Mouse (Mus musculus): ENCODE results near the gene Ppp2ca. TPM values are rescaled to one million over a fixed set of nuclear protein-coding genes. Genes with fewer than 3 reads are reported as not detected.

The Ppp2ca gene
- polyA plus RNA-seq (2015; fragmentation: Nextera tagmentation; extraction: Ambion mirVana), result 78.4 and 81.1 TPM in 2 replicates

DNA sequence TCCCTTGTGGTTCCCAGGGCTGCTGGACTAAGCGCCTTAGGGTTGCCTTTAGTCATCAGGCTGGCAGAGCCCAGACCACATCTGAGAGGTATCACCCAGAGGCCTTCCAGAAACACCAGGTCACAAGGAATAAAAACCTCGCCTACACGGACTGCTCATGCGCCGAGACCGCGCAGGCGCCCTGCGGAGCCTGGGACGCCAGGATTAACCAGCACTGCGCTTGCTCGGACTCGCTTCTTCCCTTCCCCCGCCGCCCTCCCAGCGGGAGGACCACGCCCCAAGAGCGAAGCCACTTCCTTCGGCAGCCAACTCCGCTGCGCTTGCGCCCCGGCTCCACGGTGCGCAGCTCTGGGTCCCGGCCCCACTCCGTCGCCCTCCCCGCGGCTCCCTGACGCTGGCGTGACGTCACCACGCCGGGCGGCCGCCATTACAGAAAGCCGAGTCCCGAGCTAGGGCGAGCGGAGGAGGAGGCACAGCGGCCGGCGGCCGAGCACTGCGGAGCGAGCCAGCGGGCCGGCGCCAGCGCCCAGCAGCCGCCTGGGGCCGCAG lies at the start of gene Ppp2ca:
Gene Ppp2ca (plus strand): TSS at position 284 of the 549 bp plus-strand sequence.
- Histone ChIP-seq H3K9me3 (no peaks in the 10 kb centered on the region), H3K9ac (peak within 1 kb of the TSS; percentile 99), H3K36me3 (no peaks in the 10 kb centered on the region), H3K27ac (peak within 1 kb of the TSS; percentile 98), H3K4me2 (replicated peaks) (peak within 1 kb of the TSS; percentile 88), H3K4me3 (peak within 1 kb of the TSS; percentile 73), H3K4me1 (peaks cover 29% of the 10 kb centered on the region), H3K27me3 (no peaks in the 10 kb centered on the region)
- ATAC-seq (ENCODE audit: low FRiP score, low read depth), result peak; percentile 97
- under 1% methylated on average over 43 of the region's 53 CpGs for WGBS

GRCm38 (mm10) chr11:52053371-52053770 lies 45.1 kb upstream of the Ppp2ca start:
- no peak for ATAC-seq (ENCODE audit: low FRiP score, low read depth)
- Histone ChIP-seq H3K9ac (no peak overlapping the region), H3K4me1 (no peaks in the 10 kb centered on the region), H3K4me2 (replicated peaks) (no peak overlapping the region), H3K9me3 (no peaks in the 10 kb centered on the region), H3K27ac (no peak overlapping the region), H3K36me3 (no peaks in the 10 kb centered on the region), H3K27me3 (no peaks in the 10 kb centered on the region), H3K4me3 (no peak overlapping the region)
- 83% methylated on average over 6 of the region's 6 CpGs for WGBS

DNA sequence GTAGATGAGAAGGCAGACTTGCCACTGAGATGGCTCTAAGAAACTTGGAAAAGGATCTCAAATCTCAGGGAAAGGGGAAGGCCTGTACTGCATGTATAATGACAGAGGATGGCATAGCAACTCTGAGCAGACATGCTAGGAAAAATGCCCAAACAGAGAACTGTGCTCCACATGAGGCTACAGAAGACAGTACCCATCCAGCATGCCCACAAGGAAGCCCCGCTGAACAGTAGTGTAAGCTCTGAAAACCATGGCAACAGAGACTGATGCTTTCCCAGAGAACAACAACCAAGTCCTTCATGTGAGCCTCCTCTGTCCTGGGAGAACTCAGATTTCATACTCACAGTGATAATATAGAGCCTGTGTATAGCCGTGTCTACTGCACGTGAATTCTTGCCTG lies 43.8 kb upstream of the Ppp2ca start:
- no peak for ATAC-seq (ENCODE audit: low FRiP score, low read depth)
- H3K4me1 ChIP-seq, result no peaks in the 10 kb centered on the region
- WGBS, result 86% methylated on average over 3 of the region's 3 CpGs
- H3K9me3 ChIP-seq, result no peaks in the 10 kb centered on the region
- no peak overlapping the region for H3K9ac ChIP-seq
- H3K27ac ChIP-seq, result no peak overlapping the region
- H3K36me3 ChIP-seq, result no peaks in the 10 kb centered on the region
- H3K4me2 ChIP-seq (replicated peaks), result no peak overlapping the region
- H3K4me3 ChIP-seq, result no peak overlapping the region
- H3K27me3 ChIP-seq, result no peaks in the 10 kb centered on the region

GRCm38 (mm10) chr11:52056198-52056597 lies 42.3 kb upstream of the Ppp2ca start:
- H3K27me3 ChIP-seq, result no peaks in the 10 kb centered on the region
- no peak for ATAC-seq (ENCODE audit: low FRiP score, low read depth)
- H3K9me3 ChIP-seq, result no peaks in the 10 kb centered on the region
- H3K4me2 ChIP-seq (replicated peaks), result no peak overlapping the region
- H3K9ac ChIP-seq, result no peak overlapping the region
- WGBS, result 88% methylated on average over 5 of the region's 5 CpGs
- no peaks in the 10 kb centered on the region for H3K4me1 ChIP-seq
- H3K4me3 ChIP-seq, result no peak overlapping the region
- no peaks in the 10 kb centered on the region for H3K36me3 ChIP-seq
- no peak overlapping the region for H3K27ac ChIP-seq

- H3K27ac ChIP-seq, result no peak overlapping the region
- H3K9me3 ChIP-seq, result no peaks in the 10 kb centered on the region
- H3K27me3 ChIP-seq, result no peaks in the 10 kb centered on the region
- no peak overlapping the region for H3K4me3 ChIP-seq
- H3K4me1 ChIP-seq, result no peaks in the 10 kb centered on the region
- H3K9ac ChIP-seq, result no peak overlapping the region
- 52% methylated on average over 5 of the region's 5 CpGs for WGBS
- ATAC-seq (ENCODE audit: low FRiP score, low read depth), result no peak
- H3K4me2 ChIP-seq (replicated peaks), result no peak overlapping the region
- H3K36me3 ChIP-seq, result no peaks in the 10 kb centered on the region
Observed at GRCm38 (mm10) chr11:52059001-52059400, 39.5 kb upstream of the Ppp2ca start.

GRCm38 (mm10) chr11:52060315-52060714 lies 38.2 kb upstream of the Ppp2ca start:
- Histone ChIP-seq H3K4me1 (no peaks in the 10 kb centered on the region), H3K4me2 (replicated peaks) (no peak overlapping the region), H3K9me3 (no peaks in the 10 kb centered on the region), H3K36me3 (no peaks in the 10 kb centered on the region), H3K27ac (no peak overlapping the region), H3K27me3 (no peaks in the 10 kb centered on the region), H3K4me3 (no peak overlapping the region), H3K9ac (no peak overlapping the region)
- ATAC-seq (ENCODE audit: low FRiP score, low read depth), result no peak
- 83% methylated on average over 4 of the region's 4 CpGs for WGBS

GRCm38 (mm10) chr11:52062406-52062805 lies 36.1 kb upstream of the Ppp2ca start:
- 94% methylated on average over 5 of the region's 5 CpGs for WGBS
- no peaks in the 10 kb centered on the region for H3K36me3 ChIP-seq

DNA sequence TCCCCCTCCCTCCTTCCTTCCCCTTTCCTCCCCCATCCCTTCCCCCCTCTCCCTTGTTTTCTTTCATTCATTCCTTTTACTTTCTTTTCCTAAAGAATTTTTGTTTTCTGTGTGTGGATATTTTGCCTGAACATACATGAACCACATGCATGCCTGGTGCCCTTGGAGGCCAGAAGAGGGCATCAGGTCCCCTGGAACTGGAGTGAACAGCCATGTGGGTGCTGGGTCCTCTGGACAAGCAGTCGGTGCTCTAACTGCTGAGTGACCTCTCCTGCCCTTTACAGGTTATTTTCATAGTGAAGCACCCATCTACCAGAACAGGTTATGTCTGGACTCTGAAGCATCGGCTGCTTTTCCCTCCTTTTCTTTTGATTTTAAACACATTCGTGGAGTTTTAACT lies 34.1 kb upstream of the Ppp2ca start:
- 0 out of 2 replicates have a peak, but pooled peaks cover 4% of the 10 kb centered on the region for H3K4me1 ChIP-seq
- no peaks in the 10 kb centered on the region for H3K27me3 ChIP-seq

More at GRCm38 (mm10) chr11:52062406-52062805, 36.1 kb upstream of the Ppp2ca start:
- no peak overlapping the region for H3K9ac ChIP-seq
- no peak for ATAC-seq (ENCODE audit: low FRiP score, low read depth)
- H3K4me3 ChIP-seq, result no peak overlapping the region
- H3K9me3 ChIP-seq, result no peaks in the 10 kb centered on the region
- no peaks in the 10 kb centered on the region for H3K27me3 ChIP-seq
- H3K27ac ChIP-seq, result no peak overlapping the region
- no peak overlapping the region for H3K4me2 ChIP-seq (replicated peaks)
- H3K4me1 ChIP-seq, result 0 out of 2 replicates have a peak, but pooled peaks cover 4% of the 10 kb centered on the region

DNA sequence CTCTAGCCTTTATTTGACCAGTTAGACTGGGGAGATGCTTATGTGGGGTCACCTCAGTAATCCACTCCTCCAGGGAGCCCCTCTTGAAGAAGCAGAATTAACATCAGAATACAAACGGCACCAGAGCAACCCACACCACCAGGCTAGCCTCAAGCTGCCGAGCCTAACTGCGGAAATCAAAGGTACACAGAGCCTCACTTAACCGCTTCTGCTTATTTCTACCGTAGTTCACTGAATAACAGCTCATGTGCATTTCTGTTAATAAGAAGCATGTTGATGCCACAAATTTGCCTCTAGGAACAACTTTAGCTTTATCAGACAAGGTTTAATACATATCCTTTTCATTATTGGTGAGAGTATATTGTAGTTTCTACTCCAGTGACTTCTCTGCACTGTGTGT lies 32.6 kb upstream of the Ppp2ca start:
- no peak overlapping the region; the same call in 1 of the 2 replicates for H3K9ac ChIP-seq
- 0 out of 2 replicates have a peak, but pooled peaks cover 4% of the 10 kb centered on the region for H3K4me1 ChIP-seq
- H3K36me3 ChIP-seq, result no peaks in the 10 kb centered on the region
- H3K4me2 ChIP-seq (replicated peaks), result no peak overlapping the region
- no peaks in the 10 kb centered on the region for H3K9me3 ChIP-seq
- H3K27me3 ChIP-seq, result no peaks in the 10 kb centered on the region
- H3K27ac ChIP-seq, result no peak overlapping the region
- ATAC-seq (ENCODE audit: low FRiP score, low read depth), result no peak
- H3K4me3 ChIP-seq, result no peak overlapping the region
- WGBS, result 8% methylated on average over 5 of the region's 5 CpGs

More for the DNA sequence above, 34.1 kb upstream of the Ppp2ca start:
- no peak overlapping the region for H3K4me2 ChIP-seq (replicated peaks)
- 49% methylated on average over 3 of the region's 3 CpGs for WGBS
- no peak overlapping the region for H3K4me3 ChIP-seq
- H3K36me3 ChIP-seq, result no peaks in the 10 kb centered on the region
- H3K27ac ChIP-seq, result no peak overlapping the region
- no peak for ATAC-seq (ENCODE audit: low FRiP score, low read depth)
- no peaks in the 10 kb centered on the region for H3K9me3 ChIP-seq
- H3K9ac ChIP-seq, result no peak overlapping the region

GRCm38 (mm10) chr11:52071768-52072167 lies 26.7 kb upstream of the Ppp2ca start:
- Histone ChIP-seq H3K4me2 (replicated peaks) (no peak overlapping the region), H3K9me3 (no peaks in the 10 kb centered on the region), H3K36me3 (no peaks in the 10 kb centered on the region), H3K4me1 (peaks cover 12% of the 10 kb centered on the region), H3K9ac (no peak overlapping the region), H3K4me3 (no peak overlapping the region), H3K27ac (no peak overlapping the region), H3K27me3 (no peaks in the 10 kb centered on the region)
- 70% methylated on average over 10 of the region's 10 CpGs for WGBS
- no peak for ATAC-seq (ENCODE audit: low FRiP score, low read depth)

DNA sequence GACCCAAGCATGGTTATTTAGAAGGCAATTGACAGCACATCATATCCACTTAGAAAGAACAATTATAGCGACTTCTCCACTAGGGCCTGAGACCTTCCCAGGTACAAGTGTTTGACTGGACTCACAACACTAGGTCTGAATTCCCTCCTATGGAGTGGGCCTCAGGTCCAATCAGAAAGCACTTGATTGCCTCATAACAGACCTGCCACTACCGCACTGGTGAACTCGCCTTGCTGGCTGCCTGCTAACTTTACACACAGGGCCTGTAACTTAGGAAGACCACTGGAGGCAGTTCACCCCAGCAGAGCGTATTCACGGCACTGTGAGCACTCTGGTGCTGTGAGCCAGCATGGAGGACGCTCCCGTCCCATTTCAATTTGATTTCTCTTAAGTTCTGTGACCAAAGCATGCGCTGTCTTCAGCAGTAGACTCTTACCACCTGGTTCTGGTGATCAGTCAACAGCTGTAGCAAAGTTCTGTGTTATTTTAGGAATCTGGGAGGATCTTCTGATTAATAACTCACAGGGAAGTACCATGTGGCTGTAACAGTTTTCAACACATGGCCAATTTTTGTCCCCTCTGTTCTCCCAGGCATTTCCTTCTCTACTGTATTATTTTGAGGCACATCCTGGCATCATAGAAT lies 24.8 kb upstream of the Ppp2ca start:
- WGBS, result 69% methylated on average over 8 of the region's 8 CpGs
- no peak overlapping the region for H3K4me3 ChIP-seq
- no peak for ATAC-seq (ENCODE audit: low FRiP score, low read depth)

DNA sequence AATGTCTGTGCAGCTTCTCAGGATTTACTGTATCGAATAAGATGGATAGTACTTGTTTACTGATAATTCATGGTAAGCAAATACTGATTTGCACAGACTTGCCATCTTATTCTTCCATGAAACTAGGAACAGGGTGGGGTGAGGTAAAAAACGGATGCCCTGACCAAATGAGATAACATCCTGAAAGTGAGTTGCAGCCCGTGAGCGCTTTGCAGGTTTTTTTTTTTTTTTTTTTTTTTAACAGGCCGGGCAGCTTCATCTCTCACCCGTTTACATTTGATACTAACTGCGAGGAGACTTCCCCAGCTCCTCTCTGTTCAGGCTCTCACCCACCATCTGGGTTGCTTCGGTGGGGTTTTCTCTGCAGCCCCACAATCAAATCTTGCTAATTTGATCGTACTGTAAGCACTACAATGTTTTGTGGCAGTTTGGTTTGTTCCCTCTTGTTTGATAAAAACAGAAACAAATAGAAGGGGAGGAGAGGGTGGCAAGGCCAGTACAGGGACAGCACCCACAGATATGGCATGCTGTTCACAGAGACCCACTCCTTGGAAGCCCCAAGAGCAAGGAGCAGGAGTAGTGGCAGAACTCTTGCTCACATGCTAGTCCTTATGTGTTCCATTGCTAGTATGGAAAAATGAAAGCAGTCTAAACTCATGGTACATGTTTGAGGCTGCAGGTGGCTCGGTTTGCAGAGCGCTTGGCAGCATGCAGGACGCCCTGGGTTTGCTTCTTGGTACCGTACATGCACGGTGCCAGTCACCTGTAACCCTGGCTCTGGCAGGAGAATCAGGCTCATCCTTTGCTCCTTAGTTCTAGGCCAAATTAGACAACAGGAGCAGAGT lies 23.6 kb upstream of the Ppp2ca start:
- Histone ChIP-seq H3K9me3 (no peaks in the 10 kb centered on the region), H3K4me2 (replicated peaks) (no peak overlapping the region), H3K27ac (no peak overlapping the region), H3K9ac (no peak overlapping the region), H3K4me1 (peaks cover 12% of the 10 kb centered on the region), H3K36me3 (no peaks in the 10 kb centered on the region), H3K27me3 (no peaks in the 10 kb centered on the region), H3K4me3 (no peak overlapping the region)
- ATAC-seq (ENCODE audit: low FRiP score, low read depth), result no peak
- WGBS, result 69% methylated on average over 14 of the region's 14 CpGs

More for the DNA sequence above, 24.8 kb upstream of the Ppp2ca start:
- Histone ChIP-seq H3K9me3 (no peaks in the 10 kb centered on the region), H3K27ac (no peak overlapping the region), H3K36me3 (no peaks in the 10 kb centered on the region), H3K27me3 (no peaks in the 10 kb centered on the region), H3K4me2 (replicated peaks) (no peak overlapping the region), H3K9ac (no peak overlapping the region), H3K4me1 (peaks cover 12% of the 10 kb centered on the region)
